Mouse (Mus musculus) right cerebral cortex, postnatal 36 days (tissue): ENCODE results near the gene Il7r.

Source experiments
- DNase-seq, 2 experiments: peaks; one replicate each; pipeline ENCODE4 v3.0.0; 2022; ENCODE audit warnings: low spot score in 2 of 2, mixed read lengths in 1 of 2

Il7r gene

DNA sequence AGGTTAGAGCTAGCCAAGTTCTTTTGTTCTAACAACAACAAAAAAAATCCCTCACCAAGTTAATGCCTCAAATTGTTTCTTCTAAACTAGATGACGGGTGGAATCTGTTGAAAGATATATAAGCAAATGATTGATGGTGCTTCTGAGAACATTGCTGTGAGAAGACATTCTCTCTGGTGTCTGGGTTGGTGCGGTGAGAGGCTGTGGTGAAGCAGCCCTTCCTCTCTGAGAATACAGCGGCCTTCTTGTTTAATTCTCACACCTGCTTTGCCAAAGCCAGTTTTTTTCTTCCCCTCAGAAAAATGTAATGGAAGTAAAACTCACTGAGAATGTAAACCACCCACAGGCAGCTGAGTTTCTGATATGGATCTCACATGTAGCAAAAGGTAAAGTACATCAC is 57.8 kb downstream of the Il7r start:
- DNase-seq, result no peak

DNA sequence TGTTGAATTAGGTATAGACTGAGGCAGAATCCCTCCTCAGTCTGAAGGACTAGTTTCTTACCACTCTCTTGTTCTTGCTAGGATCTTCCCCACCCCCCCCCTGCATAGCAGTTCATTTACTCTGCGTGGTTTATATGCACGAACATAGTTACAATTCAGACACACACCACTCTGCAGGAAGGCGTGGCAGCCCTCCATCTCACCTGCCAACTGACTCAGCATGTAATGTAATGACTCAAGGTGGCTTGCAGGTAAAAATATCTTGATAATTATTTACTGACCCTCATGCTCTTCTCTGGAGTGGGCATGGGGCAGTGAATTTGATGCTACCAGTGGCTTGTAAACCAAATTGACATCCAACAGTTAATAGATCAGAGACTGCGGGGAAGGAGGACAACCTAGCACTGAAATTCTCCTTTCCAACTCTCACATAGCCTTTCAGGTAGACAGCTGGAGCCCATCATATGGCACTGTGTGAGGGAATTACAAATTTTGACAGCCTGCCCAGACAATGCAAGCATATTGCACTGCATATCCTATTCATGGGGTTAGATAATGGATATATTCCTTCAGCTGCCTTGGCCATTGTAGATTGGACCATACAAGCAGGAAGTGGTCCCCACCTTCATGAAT is 58.8 kb downstream of the Il7r start:
- DNase-seq, result no peak

DNA sequence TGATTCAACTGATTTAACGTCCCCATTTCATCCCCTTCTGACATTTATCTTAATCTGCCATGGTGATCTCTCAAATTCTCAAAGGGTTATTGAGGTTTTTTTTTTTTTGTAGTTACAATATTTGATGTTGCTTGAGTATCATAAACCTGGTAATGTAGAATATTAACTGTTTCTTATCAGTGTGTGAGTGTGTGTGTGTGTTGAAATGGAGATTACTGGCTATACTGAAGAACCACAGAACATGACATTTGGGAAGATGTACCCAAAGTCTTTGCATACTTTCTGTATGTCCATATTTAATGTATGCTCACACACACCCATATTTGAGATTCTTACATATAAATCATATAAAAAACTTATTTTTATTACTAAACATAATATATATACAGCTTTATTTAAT is 65.9 kb downstream of the Il7r start:
- DNase-seq, result no peak

- DNase-seq, result no peak
Observed at GRCm38 (mm10) chr15:9463521-9464027, 66.4 kb downstream of the Il7r start.
